Mouse (Mus musculus) liver, postnatal 0 days (tissue): ENCODE measurements around the gene Ntf5. TPM values are rescaled to one million over a fixed set of nuclear protein-coding genes. Genes with fewer than 3 reads are reported as not detected.
"Not testable (repeated sequence)": the region's sequence is repeated elsewhere in the genome, so short reads cannot be mapped to it uniquely, and the experiment has no call there.

Source experiments
- ATAC-seq: fragments of 200-750 bp; cut with Nextera tagmentation; 2 replicates; pipeline ENCODE4 v1.8.0; 2017; ENCODE audit warnings: mild to moderate bottlenecking, moderate library complexity
- DNase-seq: peaks from one replicate; pipeline ENCODE4 v3.0.0-alpha.2; 2016
- H3K27ac ChIP-seq: fragments of 300-500 bp; sonication (generic); 2 replicates; pipeline ENCODE4 v1.5.1; 2014; ENCODE audit warnings: antibody characterized with exemption, moderate library complexity, mild to moderate bottlenecking, low read depth
- H3K27me3 ChIP-seq: fragments of 300-500 bp; sonication (generic); 2 replicates; pipeline ENCODE4 v1.6.1; 2014; ENCODE audit warnings: low read length, control low read depth, mixed read lengths; ENCODE audit not compliant: insufficient read depth
- H3K36me3 ChIP-seq: fragments of 300-500 bp; sonication (generic); replicated peaks from 2 replicates; pipeline ENCODE4 v1.6.1; 2014; ENCODE audit warnings: mild to moderate bottlenecking, control low read depth, low read length, moderate library complexity, mixed read lengths; ENCODE audit not compliant: insufficient read depth
- H3K4me1 ChIP-seq: fragments of 300-500 bp; sonication (generic); 2 replicates; pipeline ENCODE4 v1.6.1; 2014; ENCODE audit warnings: antibody characterized with exemption, mild to moderate bottlenecking, control low read depth; ENCODE audit not compliant: insufficient read depth
- H3K4me2 ChIP-seq: fragments of 300-500 bp; sonication (generic); 2 replicates; pipeline ENCODE4 v1.6.1; 2014; ENCODE audit warnings: low read depth, mild to moderate bottlenecking, low read length, moderate library complexity, mixed read lengths
- H3K4me3 ChIP-seq: fragments of 300-500 bp; sonication (generic); 2 replicates; pipeline ENCODE4 v1.5.1; 2014; ENCODE audit warnings: low read depth, low read length
- H3K9ac ChIP-seq: fragments of 300-500 bp; sonication (generic); replicated peaks from 2 replicates; pipeline ENCODE4 v1.6.1; 2014; ENCODE audit warnings: mild to moderate bottlenecking, moderate library complexity
- H3K9me3 ChIP-seq: fragments of 300-500 bp; sonication (generic); 2 replicates; pipeline ENCODE4 v1.6.1; 2016; ENCODE audit warnings: mild to moderate bottlenecking, control low read depth, low read length, mixed read lengths
- CTCF ChIP-seq: sonication (generic); IDR thresholded peaks from 2 replicates; pipeline ENCODE4 v1.5.1; 2016; ENCODE audit warnings: antibody characterized with exemption, low read depth
- EP300 ChIP-seq: IDR thresholded peaks from 2 replicates; pipeline ENCODE4 v1.6.1; 2016; ENCODE audit warnings: antibody characterized with exemption, low read depth, mild to moderate bottlenecking
- WGBS: fragments of 180-500 bp; shearing (Covaris S2); extraction: QIAGEN DNeasy Blood & Tissue Kit; methylation state at CpG from one replicate; pipeline ENCODE4 v1.1.7; 2014; ENCODE audit not compliant: insufficient replicate concordance; 5-methylcytosine and 5-hydroxymethylcytosine counted together
- polyA plus RNA-seq: library from polyadenylated mRNA; unstranded; fragments of >200 nt; fragmentation: Nextera tagmentation; extraction: Ambion mirVana; gene quantifications from 2 replicates; pipeline ENCODE4 v1.2.1, GENCODE M21; 2015

Ntf5 gene
- polyA plus RNA-seq, 1 experiment from 2014 or later = 0.05 TPM

- ATAC-seq = peak; percentile 51
- Histone ChIP-seq H3K4me1 (peaks cover 34% of the 10 kb centered on the region), H3K27ac (peak overlapping the region; percentile 98), H3K9me3 (no peaks in the 10 kb centered on the region), H3K4me3 (peak overlapping the region; percentile 68), H3K27me3 (no peaks in the 10 kb centered on the region), H3K4me2 (peak overlapping the region; percentile 79), H3K9ac (peak overlapping the region; percentile 77), H3K36me3 (peaks cover 40% of the 10 kb centered on the region)
- peak; percentile 90 for DNase-seq
- TF ChIP-seq EP300 = no peak; the same call in 1 of the 2 replicates
- TF ChIP-seq CTCF = no peak
- WGBS = under 1% methylated on average over 41 of the region's 43 CpGs
Observed at GRCm38 (mm10) chr7:45458748-45459563, 45.5 kb downstream of the Ntf5 start.

GRCm38 (mm10) chr7:45459564-45460140 is 46.2 kb downstream of the Ntf5 start, which contains the start of gene Ftl1:
Ftl1 (minus strand) TSS chr7:45459884.
- peak; percentile 96 for DNase-seq
- not testable (repeated sequence) for H3K27me3 ChIP-seq, H3K9me3 ChIP-seq
- peak within 1 kb of the TSS; percentile 68 for H3K4me3 ChIP-seq
- peak within 1 kb of the TSS; percentile 98 for H3K27ac ChIP-seq
- peaks cover 34% of the 10 kb centered on the region for H3K4me1 ChIP-seq
- peak within 1 kb of the TSS; percentile 79 for H3K4me2 ChIP-seq
- peaks cover 40% of the 10 kb centered on the region for H3K36me3 ChIP-seq
- peak; percentile 87 for ATAC-seq
- under 1% methylated on average over 27 of the region's 37 CpGs for WGBS
- peak within 1 kb of the TSS; percentile 77 for H3K9ac ChIP-seq
- peak; percentile 51 for TF ChIP-seq EP300

GRCm38 (mm10) chr7:45460377-45460776 is 46.9 kb downstream of the Ntf5 start:
- ATAC-seq (no peak), DNase-seq (no peak)
- Histone ChIP-seq H3K36me3 (peaks cover 47% of the 10 kb centered on the region), H3K27ac (peak overlapping the region; percentile 98), H3K27me3 (no peaks in the 10 kb centered on the region), H3K4me1 (peaks cover 34% of the 10 kb centered on the region), H3K4me2 (peak overlapping the region; percentile 79), H3K9ac (peak overlapping the region; percentile 68), H3K9me3 (no peaks in the 10 kb centered on the region), H3K4me3 (peak overlapping the region; percentile 68)
- 42% methylated on average over 7 of the region's 7 CpGs for WGBS
- TF ChIP-seq CTCF = no peak
- TF ChIP-seq EP300 = no peak

GRCm38 (mm10) chr7:45460860-45461314 is 47.4 kb downstream of the Ntf5 start:
- H3K4me1 ChIP-seq = peaks cover 39% of the 10 kb centered on the region
- H3K4me2 ChIP-seq = peak overlapping the region; percentile 79
- ATAC-seq (peak; percentile 52), DNase-seq (peak; percentile 88)
- H3K27ac ChIP-seq = peak overlapping the region; percentile 98
- peak overlapping the region; percentile 68 for H3K4me3 ChIP-seq
- TF ChIP-seq CTCF (no peak), EP300 (peak; percentile 71)
- H3K27me3 ChIP-seq = no peaks in the 10 kb centered on the region
- 1% methylated on average over 13 of the region's 13 CpGs for WGBS
- peaks cover 45% of the 10 kb centered on the region for H3K36me3 ChIP-seq
- H3K9me3 ChIP-seq = no peaks in the 10 kb centered on the region
- peak overlapping the region; percentile 68 for H3K9ac ChIP-seq

- Histone ChIP-seq H3K4me3 (peak overlapping the region; percentile 68; the same call in 1 of the 2 replicates), H3K9ac (peak overlapping the region; percentile 68), H3K36me3 (peaks cover 45% of the 10 kb centered on the region), H3K27ac (peak overlapping the region; percentile 98), H3K4me2 (peak overlapping the region; percentile 79), H3K27me3 (no peaks in the 10 kb centered on the region), H3K9me3 (no peaks in the 10 kb centered on the region), H3K4me1 (peaks cover 43% of the 10 kb centered on the region)
- 67% methylated on average over 5 of the region's 5 CpGs for WGBS
- peak; percentile 3; the same call in 1 of the 2 replicates for ATAC-seq
- TF ChIP-seq EP300 (no peak), CTCF (no peak)
- DNase-seq = no peak
Observed at GRCm38 (mm10) chr7:45461326-45461725, 47.8 kb downstream of the Ntf5 start.

- Histone ChIP-seq H3K4me1 (peaks cover 41% of the 10 kb centered on the region), H3K27me3 (no peaks in the 10 kb centered on the region), H3K9me3 (no peaks in the 10 kb centered on the region), H3K4me2 (peak overlapping the region; percentile 54), H3K36me3 (peaks cover 45% of the 10 kb centered on the region), H3K4me3 (no peak overlapping the region), H3K27ac (peak overlapping the region; percentile 98), H3K9ac (0 out of 2 replicates have a peak overlapping the region, but pooled peaks have one; percentile 33)
- TF ChIP-seq CTCF (no peak), EP300 (no peak)
- DNase-seq = no peak
- WGBS = 93% methylated on average over 4 of the region's 4 CpGs
- no peak for ATAC-seq
Observed at GRCm38 (mm10) chr7:45461781-45462180, 48.3 kb downstream of the Ntf5 start.
